Mouse (Mus musculus) liver, embryonic 12.5 days (tissue): ENCODE measurements around the gene Rps6kb2. TPM values are rescaled to one million over a fixed set of nuclear protein-coding genes. Genes with fewer than 3 reads are reported as not detected.

Experiments
- ATAC-seq: fragments of 200-750 bp; cut with Nextera tagmentation; 2 replicates; pipeline ENCODE4 v1.8.0; 2017; ENCODE audit warnings: moderate number of reproducible peaks, mild to moderate bottlenecking, moderate library complexity
- H3K27ac ChIP-seq: fragments of 300-500 bp; sonication (generic); 2 replicates; pipeline ENCODE4 v1.5.1; 2016; ENCODE audit warnings: mild to moderate bottlenecking
- H3K27me3 ChIP-seq: fragments of 300-500 bp; sonication (generic); replicated peaks from 2 replicates; pipeline ENCODE4 v1.6.1; 2016; ENCODE audit warnings: mild to moderate bottlenecking, moderate library complexity
- H3K36me3 ChIP-seq: fragments of 300-500 bp; sonication (generic); 2 replicates; pipeline ENCODE4 v1.6.1; 2016; ENCODE audit warnings: mild to moderate bottlenecking, moderate library complexity
- H3K4me1 ChIP-seq: fragments of 300-500 bp; sonication (generic); 2 replicates; pipeline ENCODE4 v1.6.1; 2016
- H3K4me2 ChIP-seq: fragments of 300-500 bp; sonication (generic); 2 replicates; pipeline ENCODE4 v1.6.1; 2016; ENCODE audit warnings: mild to moderate bottlenecking, moderate library complexity
- H3K4me3 ChIP-seq: fragments of 300-500 bp; sonication (generic); 2 replicates; pipeline ENCODE4 v1.5.1; 2016; ENCODE audit warnings: mild to moderate bottlenecking, moderate library complexity
- H3K9ac ChIP-seq: fragments of 300-500 bp; sonication (generic); 2 replicates; pipeline ENCODE4 v1.6.1; 2016; ENCODE audit warnings: mild to moderate bottlenecking, moderate library complexity
- H3K9me3 ChIP-seq: fragments of 300-500 bp; sonication (generic); replicated peaks from 2 replicates; pipeline ENCODE4 v1.6.1; 2016; ENCODE audit warnings: mild to moderate bottlenecking, moderate library complexity
- WGBS: fragments of 180-500 bp; shearing (Covaris S2); methylation state at CpG from one replicate; pipeline ENCODE4 v1.1.7; 2016; ENCODE audit not compliant: insufficient replicate concordance; 5-methylcytosine and 5-hydroxymethylcytosine counted together
- polyA plus RNA-seq: library from polyadenylated mRNA; unstranded; fragments of >200 nt; fragmentation: Nextera tagmentation; extraction: Ambion mirVana; gene quantifications from 2 replicates; pipeline ENCODE4 v1.2.1, GENCODE M21; 2016

Gene Rps6kb2
- 39.1 and 39.4 TPM in 2 replicates for polyA plus RNA-seq

DNA sequence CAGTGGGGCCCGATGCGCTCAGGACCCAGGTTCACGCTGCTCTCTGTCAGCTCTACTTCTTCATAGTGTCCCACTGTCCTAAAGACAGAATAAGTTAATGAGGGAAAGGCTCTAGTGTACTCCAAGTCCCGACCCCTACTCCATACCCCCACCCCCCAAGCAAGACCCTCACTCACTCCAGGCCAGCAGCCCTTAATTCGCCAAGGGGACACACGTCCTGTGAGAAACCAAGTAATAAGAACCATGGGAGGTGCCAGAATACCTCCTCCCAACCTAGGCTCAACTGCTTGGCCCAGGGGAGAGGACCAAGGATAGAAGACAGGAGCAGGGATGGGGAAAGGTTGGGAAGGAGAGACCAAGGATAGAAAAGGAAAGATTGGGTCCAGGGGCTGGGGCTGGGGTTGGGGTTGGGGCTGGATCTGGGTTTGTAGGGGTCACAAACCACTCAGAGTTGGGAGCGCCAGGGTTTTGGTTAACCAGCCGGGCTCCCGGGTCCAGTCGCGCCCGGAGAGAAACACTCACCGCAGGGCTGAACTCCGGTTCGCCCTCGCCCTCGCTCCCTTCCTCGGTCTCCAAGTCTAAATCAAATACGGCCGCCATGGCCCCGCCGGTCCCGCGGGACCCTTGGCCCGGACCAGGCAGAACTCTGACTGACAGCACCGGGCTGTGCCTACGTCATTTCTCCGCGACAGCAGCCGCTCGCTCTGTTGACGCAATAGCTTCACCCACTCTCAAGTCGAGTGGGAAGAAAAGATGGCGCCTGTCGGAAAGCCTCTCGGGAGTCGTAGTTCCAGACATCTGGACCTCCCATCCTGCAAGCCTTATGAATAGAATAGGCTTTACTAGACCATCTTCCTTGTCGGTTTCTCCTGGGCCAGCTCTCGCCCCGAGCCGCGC, at the start of gene Rps6kb2:
Gene Rps6kb2, minus strand, starts transcription at position 709 of the 897 bp plus-strand sequence.
- peak within 1 kb of the TSS; percentile 92 for H3K4me2 ChIP-seq
- H3K4me1 ChIP-seq: peaks cover 48% of the 10 kb centered on the region
- H3K27me3 ChIP-seq: no peaks in the 10 kb centered on the region
- H3K9me3 ChIP-seq: no peaks in the 10 kb centered on the region
- H3K27ac ChIP-seq: peak within 1 kb of the TSS; percentile 73
- peak; percentile 80 for ATAC-seq
- peaks cover 38% of the 10 kb centered on the region for H3K36me3 ChIP-seq
- peak within 1 kb of the TSS; percentile 77 for H3K9ac ChIP-seq
- H3K4me3 ChIP-seq: peak within 1 kb of the TSS; percentile 76
- WGBS: 5% methylated on average over 42 of the region's 42 CpGs

DNA sequence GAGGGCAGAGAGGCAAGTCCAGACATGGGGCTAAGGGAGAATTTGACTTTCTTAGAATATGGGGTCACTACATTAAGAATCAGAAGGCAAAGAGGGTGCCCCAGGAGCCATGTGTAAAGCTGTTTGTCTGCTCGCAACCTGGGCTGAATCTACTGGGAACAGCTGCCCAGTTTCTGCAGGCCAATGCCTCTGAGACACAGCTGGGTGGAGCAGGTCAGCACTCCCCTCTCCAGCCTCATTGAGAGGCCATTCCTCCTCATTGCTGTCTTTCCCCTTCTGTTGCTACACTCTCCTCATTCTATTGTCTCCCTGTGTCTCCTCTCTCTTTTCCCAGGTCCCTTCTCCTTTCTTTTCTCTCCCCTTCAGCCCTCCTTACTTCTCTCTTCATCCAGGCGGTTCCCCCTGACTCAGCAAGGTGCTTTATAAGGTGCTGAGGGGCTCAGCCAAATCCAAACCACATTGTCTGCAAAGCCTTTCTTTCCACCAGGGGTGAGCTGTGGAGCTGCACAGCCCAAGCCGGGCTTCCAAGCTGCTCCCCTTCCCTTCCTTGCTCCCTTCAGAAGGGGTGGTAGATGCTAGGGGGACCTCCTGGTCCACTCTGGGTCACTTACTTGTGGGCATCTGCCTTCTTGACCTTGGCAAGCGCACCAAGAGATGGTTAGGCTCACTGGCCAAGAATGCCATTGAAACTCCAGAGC, 48.9 kb upstream of the Rps6kb2 start:
- Histone ChIP-seq H3K9me3 (no peaks in the 10 kb centered on the region), H3K4me3 (no peak overlapping the region), H3K4me2 (no peak overlapping the region), H3K4me1 (peaks cover 47% of the 10 kb centered on the region), H3K36me3 (no peaks in the 10 kb centered on the region), H3K9ac (no peak overlapping the region), H3K27me3 (peaks cover 94% of the 10 kb centered on the region), H3K27ac (no peak overlapping the region)
- 28% methylated on average over 4 of the region's 4 CpGs for WGBS
- ATAC-seq: no peak

DNA sequence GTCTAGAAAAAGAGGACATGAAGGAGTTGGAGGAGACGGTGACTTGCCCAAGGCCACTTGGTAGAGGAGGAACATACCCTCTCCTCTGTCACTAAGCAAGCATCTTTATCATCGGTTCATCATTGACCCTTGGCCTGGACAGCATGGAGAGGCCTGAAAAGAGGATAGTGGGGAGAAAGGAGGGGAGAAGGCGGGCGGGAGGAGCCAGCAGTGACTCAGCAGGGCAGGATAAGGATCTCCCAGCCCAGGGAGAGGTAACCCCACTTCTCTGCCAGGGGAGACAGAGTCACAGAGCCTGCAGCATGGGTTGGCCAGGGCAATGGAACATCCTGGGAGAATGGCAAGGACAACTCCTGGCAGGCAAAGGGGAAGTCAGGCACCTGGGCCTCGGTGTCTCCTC, 45.4 kb upstream of the Rps6kb2 start:
- no peaks in the 10 kb centered on the region for H3K9me3 ChIP-seq
- no peak overlapping the region for H3K9ac ChIP-seq
- WGBS: 52% methylated on average over 5 of the region's 5 CpGs
- H3K4me2 ChIP-seq: no peak overlapping the region
- peaks cover 17% of the 10 kb centered on the region for H3K4me1 ChIP-seq
- no peaks in the 10 kb centered on the region for H3K36me3 ChIP-seq
- H3K27me3 ChIP-seq: peaks cover 87% of the 10 kb centered on the region
- no peak overlapping the region for H3K27ac ChIP-seq
- ATAC-seq: no peak
- no peak overlapping the region for H3K4me3 ChIP-seq

DNA sequence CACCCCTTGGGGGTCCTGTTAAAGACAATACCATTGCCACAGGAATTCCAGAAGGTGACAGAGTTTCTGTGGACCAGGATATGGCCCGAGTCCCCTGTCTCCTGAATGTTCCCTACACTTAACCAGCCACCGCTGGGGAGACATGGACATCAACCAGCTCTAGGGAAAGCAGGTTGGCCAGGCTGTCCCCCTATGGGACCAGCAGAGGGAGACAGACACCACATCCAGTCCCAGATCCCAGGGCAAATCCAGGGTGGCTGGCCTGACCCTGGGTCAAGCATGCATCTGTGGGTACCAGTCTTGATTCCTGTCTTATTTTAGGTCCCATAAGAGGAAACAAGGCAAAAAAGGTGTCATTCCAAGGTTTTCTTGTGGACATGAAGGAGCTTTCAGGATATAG, 43.8 kb upstream of the Rps6kb2 start:
- H3K9me3 ChIP-seq: no peaks in the 10 kb centered on the region
- H3K27ac ChIP-seq: no peak overlapping the region
- WGBS: 3% methylated on average over 2 of the region's 2 CpGs
- H3K27me3 ChIP-seq: peaks cover 78% of the 10 kb centered on the region
- H3K4me1 ChIP-seq: peaks cover 23% of the 10 kb centered on the region
- H3K4me3 ChIP-seq: no peak overlapping the region
- no peaks in the 10 kb centered on the region for H3K36me3 ChIP-seq
- no peak overlapping the region for H3K4me2 ChIP-seq
- H3K9ac ChIP-seq: no peak overlapping the region
- ATAC-seq: peak; percentile 50

DNA sequence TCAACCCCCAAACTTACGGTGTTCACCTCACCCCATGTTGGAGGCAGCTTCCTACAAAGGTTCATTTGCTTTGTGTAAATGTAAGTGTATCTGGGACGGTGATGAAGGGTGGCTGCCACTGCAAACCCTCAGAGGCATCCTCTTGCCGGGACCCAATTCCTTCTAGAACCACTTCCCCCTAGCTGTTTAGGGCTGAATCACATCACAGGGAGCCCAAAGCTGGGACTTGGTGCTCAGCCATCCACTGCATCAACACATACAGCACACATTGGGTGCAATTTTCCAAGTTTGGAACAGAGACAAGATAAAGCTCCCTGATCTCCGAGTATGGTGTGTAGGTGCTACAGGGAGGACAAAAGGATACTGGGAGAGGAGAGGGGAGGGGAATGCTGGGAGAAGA, 41.7 kb upstream of the Rps6kb2 start:
- H3K9ac ChIP-seq: no peak overlapping the region
- H3K27ac ChIP-seq: no peak overlapping the region
- WGBS: 54% methylated on average over 4 of the region's 4 CpGs
- ATAC-seq: no peak
- no peak overlapping the region for H3K4me3 ChIP-seq
- peaks cover 7% of the 10 kb centered on the region for H3K36me3 ChIP-seq
- H3K27me3 ChIP-seq: peaks cover 58% of the 10 kb centered on the region
- H3K9me3 ChIP-seq: no peaks in the 10 kb centered on the region
- H3K4me2 ChIP-seq: no peak overlapping the region
- H3K4me1 ChIP-seq: peaks cover 39% of the 10 kb centered on the region

DNA sequence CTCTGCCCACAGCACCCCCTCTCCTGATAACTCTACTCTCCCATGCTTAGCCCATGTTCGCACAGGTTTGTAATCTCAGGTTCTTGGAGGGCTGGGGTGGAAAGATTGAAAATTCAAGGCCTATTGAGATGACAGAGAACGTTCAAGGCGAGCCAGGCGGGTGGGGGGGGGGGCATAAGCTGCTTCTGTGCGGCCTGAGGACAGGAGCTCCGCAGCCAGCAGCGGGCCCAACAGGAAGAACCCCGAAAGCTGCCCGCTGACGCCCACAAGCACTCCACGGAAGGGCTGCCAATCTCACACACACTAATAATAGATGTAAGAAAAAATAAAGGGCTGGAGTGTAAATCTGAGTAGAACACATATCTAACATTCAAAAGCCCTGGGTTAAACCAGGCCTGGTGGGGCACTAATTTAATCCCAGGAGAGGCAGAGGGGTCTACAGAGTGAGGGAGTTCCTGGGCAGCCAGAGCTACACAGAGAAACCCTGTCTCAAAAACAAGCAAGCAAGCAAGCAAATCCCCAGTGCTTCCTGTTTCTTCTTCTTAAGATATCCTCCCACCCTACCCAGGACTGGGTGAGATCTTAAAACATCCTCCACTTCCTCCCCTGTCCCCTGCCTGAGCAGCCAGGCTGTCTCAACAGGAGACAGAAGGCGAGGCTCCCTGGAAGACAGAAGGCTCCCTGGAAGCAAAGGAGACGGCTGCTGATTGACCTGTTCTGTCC, 40.6 kb upstream of the Rps6kb2 start:
- no peak for ATAC-seq
- Histone ChIP-seq H3K27ac (no peak overlapping the region), H3K4me2 (no peak overlapping the region), H3K4me3 (no peak overlapping the region), H3K9me3 (no peaks in the 10 kb centered on the region), H3K4me1 (peaks cover 48% of the 10 kb centered on the region), H3K9ac (no peak overlapping the region), H3K27me3 (peaks cover 47% of the 10 kb centered on the region), H3K36me3 (peaks cover 18% of the 10 kb centered on the region)
- 35% methylated on average over 13 of the region's 13 CpGs for WGBS

DNA sequence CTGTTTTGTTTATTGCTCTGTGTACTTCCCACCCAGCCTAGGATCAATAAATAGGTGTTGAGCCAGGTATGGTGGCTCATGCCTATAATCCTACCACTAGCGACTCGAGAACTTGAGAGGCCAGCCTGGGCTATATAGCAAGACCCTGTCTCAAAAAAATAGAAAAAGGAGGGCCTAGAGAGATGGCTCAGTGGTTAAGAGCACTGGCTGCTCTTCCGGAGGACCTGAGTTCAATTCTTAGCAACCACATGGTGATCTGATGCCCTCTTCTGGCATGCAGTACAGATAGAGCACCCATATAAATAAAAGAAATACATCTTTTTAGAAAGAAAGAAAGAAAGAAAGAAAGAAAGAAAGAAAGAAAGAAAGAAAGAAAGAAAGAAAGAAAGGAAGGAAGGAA, 40.0 kb upstream of the Rps6kb2 start:
- no peak for ATAC-seq
- WGBS: 47% methylated on average over 3 of the region's 3 CpGs
- no peak overlapping the region for H3K4me2 ChIP-seq
- H3K27ac ChIP-seq: 0 out of 2 replicates have a peak overlapping the region, but pooled peaks have one; percentile 52
- peaks cover 24% of the 10 kb centered on the region for H3K36me3 ChIP-seq
- peaks cover 41% of the 10 kb centered on the region for H3K27me3 ChIP-seq
- H3K9me3 ChIP-seq: no peaks in the 10 kb centered on the region
- no peak overlapping the region for H3K4me3 ChIP-seq
- no peak overlapping the region for H3K9ac ChIP-seq
- peaks cover 50% of the 10 kb centered on the region for H3K4me1 ChIP-seq

DNA sequence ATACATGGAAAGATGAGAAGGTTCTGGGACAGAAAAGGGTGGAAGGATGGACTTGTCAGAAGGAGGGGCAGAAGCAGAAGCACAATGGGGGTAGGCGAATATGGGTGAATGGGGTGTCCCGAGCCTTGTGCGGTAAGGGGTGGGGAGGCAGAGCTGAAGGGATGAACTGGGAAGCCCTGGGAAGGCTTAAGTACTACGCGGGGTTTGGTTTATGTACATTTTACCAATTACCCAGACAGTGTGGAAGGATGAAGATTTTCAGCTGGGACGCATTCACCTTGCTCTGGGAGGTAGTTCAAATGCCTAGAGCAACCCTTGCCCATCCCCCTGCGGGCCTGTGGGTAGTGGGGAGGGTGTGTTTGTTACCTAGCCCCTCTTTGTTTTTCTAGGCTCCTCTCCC, 39.0 kb upstream of the Rps6kb2 start:
- Histone ChIP-seq H3K9me3 (no peaks in the 10 kb centered on the region), H3K27me3 (peaks cover 35% of the 10 kb centered on the region), H3K9ac (peak overlapping the region; percentile 70), H3K4me1 (peaks cover 54% of the 10 kb centered on the region), H3K27ac (peak overlapping the region; percentile 52; the same call in 1 of the 2 replicates), H3K4me3 (peak overlapping the region; percentile 75), H3K4me2 (peak overlapping the region; percentile 91), H3K36me3 (peaks cover 34% of the 10 kb centered on the region)
- ATAC-seq: no peak
- WGBS: 36% methylated on average over 7 of the region's 7 CpGs

DNA sequence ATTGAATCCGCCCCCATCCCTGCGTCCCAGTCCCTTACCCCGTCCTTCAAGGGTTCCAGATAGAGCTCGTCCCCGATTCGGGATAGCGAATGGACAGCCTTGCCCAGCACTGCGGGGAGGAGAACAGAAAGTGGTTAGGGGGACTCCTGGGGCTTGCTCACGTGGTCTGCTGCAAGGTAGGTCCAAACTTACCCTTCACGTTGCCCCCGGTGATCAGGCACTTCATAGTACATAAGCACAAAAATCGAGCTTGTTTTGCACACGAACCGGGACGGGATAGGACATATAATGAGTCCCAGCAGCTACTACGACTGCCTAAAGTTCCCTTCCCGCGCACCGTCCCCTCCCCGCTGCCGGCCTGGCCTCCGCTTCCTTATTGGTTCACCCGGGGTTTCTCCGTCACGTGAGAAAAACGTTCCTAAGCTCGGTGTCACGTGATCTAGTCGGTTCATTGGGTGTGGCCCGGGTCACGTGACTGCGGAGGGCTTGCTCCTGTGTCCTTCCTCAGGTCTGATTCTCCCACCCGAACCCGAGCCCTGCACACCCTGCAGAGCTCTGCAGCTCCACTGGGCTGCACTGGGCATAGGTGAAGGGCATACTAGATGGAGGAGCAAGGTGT, 38.2 kb upstream of the Rps6kb2 start, which contains the start of gene Rad9a:
Gene Rad9a, minus strand, starts transcription at position 372 of the 619 bp plus-strand sequence.
- under 1% methylated on average over 34 of the region's 34 CpGs for WGBS
- Histone ChIP-seq H3K27ac (peak within 1 kb of the TSS; percentile 84), H3K9me3 (no peaks in the 10 kb centered on the region), H3K4me3 (peak within 1 kb of the TSS; percentile 75), H3K9ac (peak within 1 kb of the TSS; percentile 79), H3K27me3 (peaks cover 31% of the 10 kb centered on the region), H3K36me3 (peaks cover 42% of the 10 kb centered on the region), H3K4me2 (peak within 1 kb of the TSS; percentile 91), H3K4me1 (peaks cover 61% of the 10 kb centered on the region)
- ATAC-seq: peak; percentile 86

DNA sequence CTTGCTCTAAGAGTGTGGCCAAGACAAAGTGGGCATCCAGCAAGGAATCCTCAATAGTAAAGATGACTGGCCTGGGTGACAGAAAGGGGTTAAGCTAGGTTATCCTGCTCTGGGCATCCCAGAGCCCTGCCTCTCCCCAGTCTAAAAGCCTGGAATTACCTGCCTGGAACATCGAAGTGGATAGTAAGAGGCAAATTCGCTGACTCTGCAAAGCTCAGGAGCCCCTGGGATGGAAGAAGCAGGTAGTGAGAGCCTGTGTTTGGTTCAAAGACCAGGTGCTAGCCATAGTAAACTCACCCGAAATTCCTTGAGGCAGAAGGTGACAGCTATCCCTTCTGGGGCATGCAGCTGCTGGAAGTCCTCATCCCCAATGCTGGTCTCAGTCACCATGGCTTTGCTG, 34.0 kb upstream of the Rps6kb2 start:
- H3K9ac ChIP-seq: peak overlapping the region; percentile 13; the same call in 1 of the 2 replicates
- H3K36me3 ChIP-seq: peaks cover 77% of the 10 kb centered on the region
- 70% methylated on average over 3 of the region's 3 CpGs for WGBS
- H3K9me3 ChIP-seq: no peaks in the 10 kb centered on the region
- no peaks in the 10 kb centered on the region for H3K27me3 ChIP-seq
- peak overlapping the region; percentile 53; the same call in 1 of the 2 replicates for H3K27ac ChIP-seq
- H3K4me3 ChIP-seq: no peak overlapping the region
- no peak for ATAC-seq
- H3K4me1 ChIP-seq: peaks cover 85% of the 10 kb centered on the region
- H3K4me2 ChIP-seq: no peak overlapping the region

DNA sequence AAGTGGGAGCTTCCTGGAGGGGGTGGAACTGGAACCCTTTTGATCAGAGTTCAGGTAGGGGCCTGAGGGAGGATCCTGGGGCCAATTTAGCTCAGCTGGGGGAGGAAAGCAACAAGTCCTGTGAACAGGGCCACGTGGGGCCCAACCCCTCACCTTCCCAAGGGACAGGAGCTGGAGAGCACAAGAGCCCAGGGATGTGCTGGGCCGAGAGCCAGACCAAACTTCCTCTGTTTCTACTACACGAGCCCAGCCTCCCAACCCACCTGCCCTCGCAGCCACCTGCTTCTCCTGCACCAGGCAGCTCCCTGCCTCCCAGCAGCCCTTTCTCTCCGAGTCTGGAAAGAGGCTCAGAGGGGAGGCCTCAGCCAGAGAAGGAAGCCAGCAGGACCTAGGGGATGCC, 33.4 kb upstream of the Rps6kb2 start:
- Histone ChIP-seq H3K27me3 (no peaks in the 10 kb centered on the region), H3K4me1 (peaks cover 80% of the 10 kb centered on the region), H3K9ac (peak overlapping the region; percentile 13; the same call in 1 of the 2 replicates), H3K36me3 (peaks cover 77% of the 10 kb centered on the region), H3K4me3 (no peak overlapping the region), H3K27ac (peak overlapping the region; percentile 28; the same call in 1 of the 2 replicates), H3K9me3 (no peaks in the 10 kb centered on the region), H3K4me2 (no peak overlapping the region)
- 55% methylated on average over 5 of the region's 5 CpGs for WGBS
- ATAC-seq: no peak
